Mouse (Mus musculus): ENCODE data around the gene Prpf40b.

GRCm38 (mm10) chr15:99328011-99328410, 33.1 kb downstream of the Prpf40b start:
- TF ChIP-seq EP300 (IDR thresholded peaks at IDR 0.05; ENCODE audit: low read depth) (no peak), CTCF (IDR thresholded peaks at IDR 0.05; ENCODE audit: low read depth) (no peak)
